Mouse (Mus musculus) intestine, postnatal 0 days (tissue): ENCODE data around the gene Nos1. TPM values are rescaled to one million over a fixed set of nuclear protein-coding genes. Genes with fewer than 3 reads are reported as not detected.
A peak's percentile ranks its signal among the peaks of the same experiment; 100 is the strongest.

Source experiments
- ATAC-seq: fragments of 200-750 bp; cut with Nextera tagmentation; 2 replicates; pipeline ENCODE4 v1.8.0; 2017; ENCODE audit warnings: mild to moderate bottlenecking, moderate TSS enrichment, moderate library complexity
- H3K27ac ChIP-seq: fragments of 300-500 bp; sonication (generic); 2 replicates; pipeline ENCODE4 v1.5.1; 2014; ENCODE audit warnings: mild to moderate bottlenecking, low read depth, low read length, moderate library complexity
- H3K27me3 ChIP-seq: fragments of 300-500 bp; sonication (generic); replicated peaks from 2 replicates; pipeline ENCODE4 v1.6.1; 2014; ENCODE audit warnings: low read length, mixed read lengths; ENCODE audit not compliant: control insufficient read depth, insufficient read depth
- H3K36me3 ChIP-seq: fragments of 300-500 bp; sonication (generic); 2 replicates; pipeline ENCODE4 v1.6.1; 2014; ENCODE audit warnings: mild to moderate bottlenecking, moderate library complexity; ENCODE audit not compliant: control insufficient read depth, insufficient read depth
- H3K4me1 ChIP-seq: fragments of 300-500 bp; sonication (generic); replicated peaks from 2 replicates; pipeline ENCODE4 v1.6.1; 2014; ENCODE audit warnings: antibody characterized with exemption, low read length, mixed read lengths; ENCODE audit not compliant: control insufficient read depth, insufficient read depth
- H3K4me2 ChIP-seq: fragments of 300-500 bp; sonication (generic); replicated peaks from 2 replicates; pipeline ENCODE4 v1.6.1; 2014; ENCODE audit warnings: low read depth, mild to moderate bottlenecking, moderate library complexity
- H3K4me3 ChIP-seq: fragments of 300-500 bp; sonication (generic); 2 replicates; pipeline ENCODE4 v1.5.1; 2014; ENCODE audit warnings: low read depth, low read length
- H3K9ac ChIP-seq: fragments of 300-500 bp; sonication (generic); 2 replicates; pipeline ENCODE4 v1.6.1; 2014; ENCODE audit warnings: mild to moderate bottlenecking, low read depth, low read length
- H3K9me3 ChIP-seq: fragments of 300-500 bp; sonication (generic); 2 replicates; pipeline ENCODE4 v1.6.1; 2016; ENCODE audit warnings: mixed run types; ENCODE audit not compliant: control insufficient read depth
- CTCF ChIP-seq: sonication (generic); IDR thresholded peaks from 2 replicates; pipeline ENCODE4 v1.5.1; 2016; ENCODE audit warnings: low read depth, mild to moderate bottlenecking, control low read depth, antibody characterized with exemption, moderate library complexity
- WGBS: fragments of 180-500 bp; shearing (Covaris S2); extraction: QIAGEN DNeasy Blood & Tissue Kit; methylation state at CpG from one replicate; pipeline ENCODE4 v1.1.7; 2014; 5-methylcytosine and 5-hydroxymethylcytosine counted together
- polyA plus RNA-seq: library from polyadenylated mRNA; unstranded; fragments of >200 nt; fragmentation: Nextera tagmentation; extraction: Ambion mirVana; gene quantifications from 2 replicates; pipeline ENCODE4 v1.2.1, GENCODE M21; 2015

Nos1 gene
- polyA plus RNA-seq, 1 experiment from 2014 or later = 0.86 TPM

DNA sequence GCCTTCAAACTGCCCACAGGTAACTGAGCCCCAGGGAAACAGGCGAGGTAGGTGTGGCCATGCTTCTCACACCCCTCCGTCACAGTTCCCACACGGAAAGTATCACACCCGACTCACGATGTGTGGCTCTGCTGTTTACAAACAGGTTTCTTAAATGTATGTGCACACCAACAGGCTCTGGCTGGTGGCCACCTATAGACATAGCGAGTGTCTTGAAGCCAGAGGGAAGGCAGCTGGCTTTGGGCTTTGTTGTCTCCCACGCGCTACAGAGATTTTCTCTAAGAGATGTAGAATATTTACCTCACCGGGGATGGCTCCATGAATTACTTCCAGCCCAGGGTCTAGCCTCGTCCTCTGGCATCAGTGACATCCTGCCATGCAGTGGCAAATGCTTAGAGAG is 118.5 kb downstream of the Nos1 start:
- WGBS = 66% methylated on average over 10 of the region's 10 CpGs

DNA sequence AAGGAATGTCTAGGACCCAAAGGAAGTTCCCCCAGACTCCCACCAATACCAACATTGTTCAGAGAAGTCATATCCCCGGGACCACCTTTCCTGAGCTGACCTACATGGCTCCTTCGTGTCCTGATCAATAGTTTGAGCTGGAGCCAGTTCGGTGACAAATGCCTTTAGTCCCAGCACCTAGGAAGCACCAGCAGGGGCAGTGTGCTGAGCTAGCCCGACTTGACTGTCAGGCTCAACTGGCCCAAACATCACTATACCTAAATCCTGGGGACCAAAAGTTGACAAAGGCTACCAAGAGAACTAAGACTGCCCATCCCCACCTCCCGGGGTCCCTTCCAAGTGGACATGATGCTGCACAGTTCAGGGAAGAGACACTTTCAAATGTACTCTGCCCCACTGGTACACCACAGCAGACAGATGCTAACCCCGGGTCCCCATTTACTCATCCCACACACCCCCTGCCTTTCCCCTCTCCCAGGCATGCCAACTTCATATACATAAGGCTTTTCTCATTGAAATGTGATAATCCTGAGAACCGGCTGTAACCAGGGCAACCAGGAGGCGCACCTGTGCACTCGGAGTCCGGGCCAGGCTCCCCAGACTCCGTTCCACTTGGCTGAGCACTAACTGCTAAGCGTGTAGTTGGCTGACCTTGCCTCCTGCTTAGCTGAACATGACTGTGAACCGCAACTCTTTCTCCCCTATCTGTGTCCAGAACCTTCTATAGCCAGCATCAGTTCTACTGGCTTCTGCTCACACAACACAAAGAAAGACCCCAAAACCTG is 120.3 kb downstream of the Nos1 start:
- Histone ChIP-seq H3K4me2 (no peak overlapping the region), H3K9me3 (no peaks in the 10 kb centered on the region), H3K36me3 (no peaks in the 10 kb centered on the region), H3K27ac (no peak overlapping the region), H3K27me3 (no peaks in the 10 kb centered on the region), H3K4me1 (no peaks in the 10 kb centered on the region), H3K4me3 (no peak overlapping the region), H3K9ac (no peak overlapping the region)
- no peak for ATAC-seq
- 38% methylated on average over 13 of the region's 13 CpGs for WGBS
- peak; percentile 28; the same call in 1 of the 2 replicates for TF ChIP-seq CTCF

More for the DNA sequence above, 118.5 kb downstream of the Nos1 start:
- no peaks in the 10 kb centered on the region for H3K4me1 ChIP-seq
- no peak overlapping the region for H3K4me3 ChIP-seq
- no peaks in the 10 kb centered on the region for H3K27me3 ChIP-seq
- H3K9me3 ChIP-seq = no peaks in the 10 kb centered on the region
- no peak overlapping the region for H3K4me2 ChIP-seq
- H3K36me3 ChIP-seq = no peaks in the 10 kb centered on the region
- H3K9ac ChIP-seq = no peak overlapping the region
- no peak for ATAC-seq
- H3K27ac ChIP-seq = no peak overlapping the region
- no peak for TF ChIP-seq CTCF

DNA sequence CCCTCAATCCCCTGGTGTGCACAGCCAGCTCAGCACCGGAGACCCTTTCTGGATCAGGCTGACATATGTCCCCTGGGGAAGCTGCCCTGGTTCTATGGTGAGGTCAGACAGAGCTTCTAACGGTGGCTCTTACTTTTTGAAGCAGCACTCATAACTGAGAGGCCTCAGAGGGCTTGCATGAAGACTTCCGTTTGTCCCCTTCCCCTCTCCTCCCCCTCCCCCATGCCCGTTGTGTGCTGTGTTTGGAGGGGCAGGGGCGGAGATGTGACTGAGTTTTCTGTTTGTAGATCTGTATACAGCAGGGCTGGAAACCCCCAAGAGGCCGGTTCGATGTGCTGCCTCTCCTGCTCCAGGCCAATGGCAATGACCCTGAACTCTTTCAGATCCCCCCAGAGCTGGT is 122.7 kb downstream of the Nos1 start:
- 55% methylated on average over 7 of the region's 7 CpGs for WGBS
- no peaks in the 10 kb centered on the region for H3K9me3 ChIP-seq
- ATAC-seq = no peak
- no peaks in the 10 kb centered on the region for H3K27me3 ChIP-seq
- H3K36me3 ChIP-seq = no peaks in the 10 kb centered on the region
- H3K4me1 ChIP-seq = no peaks in the 10 kb centered on the region
- H3K4me3 ChIP-seq = no peak overlapping the region
- H3K9ac ChIP-seq = no peak overlapping the region
- no peak overlapping the region for H3K27ac ChIP-seq
- no peak overlapping the region for H3K4me2 ChIP-seq
- no peak for TF ChIP-seq CTCF

DNA sequence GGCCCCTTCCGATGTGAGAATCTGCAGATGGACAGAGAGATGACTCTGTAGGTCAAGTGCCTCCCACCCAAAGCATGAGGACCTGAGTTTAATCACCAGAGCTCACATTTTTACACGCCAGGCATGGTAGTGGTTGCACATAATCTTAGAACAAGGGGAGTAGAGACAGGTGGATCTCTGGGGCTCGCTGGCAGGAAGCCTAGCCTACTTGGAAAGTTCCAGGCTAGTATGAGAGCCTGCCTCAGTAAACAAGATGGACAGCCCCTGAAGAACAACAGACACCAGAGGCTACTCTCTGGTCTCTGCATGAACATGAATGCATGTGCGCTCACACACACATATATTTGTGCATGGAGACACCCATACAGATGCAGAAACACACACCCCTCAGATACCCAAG is 124.9 kb downstream of the Nos1 start:
- H3K27ac ChIP-seq = no peak overlapping the region
- H3K9ac ChIP-seq = no peak overlapping the region
- no peaks in the 10 kb centered on the region for H3K36me3 ChIP-seq
- no peak overlapping the region for H3K4me2 ChIP-seq
- ATAC-seq = no peak
- H3K4me1 ChIP-seq = no peaks in the 10 kb centered on the region
- no peaks in the 10 kb centered on the region for H3K27me3 ChIP-seq
- no peak for TF ChIP-seq CTCF
- no peak overlapping the region for H3K4me3 ChIP-seq
- 80% methylated on average over 4 of the region's 4 CpGs for WGBS
- no peaks in the 10 kb centered on the region for H3K9me3 ChIP-seq

DNA sequence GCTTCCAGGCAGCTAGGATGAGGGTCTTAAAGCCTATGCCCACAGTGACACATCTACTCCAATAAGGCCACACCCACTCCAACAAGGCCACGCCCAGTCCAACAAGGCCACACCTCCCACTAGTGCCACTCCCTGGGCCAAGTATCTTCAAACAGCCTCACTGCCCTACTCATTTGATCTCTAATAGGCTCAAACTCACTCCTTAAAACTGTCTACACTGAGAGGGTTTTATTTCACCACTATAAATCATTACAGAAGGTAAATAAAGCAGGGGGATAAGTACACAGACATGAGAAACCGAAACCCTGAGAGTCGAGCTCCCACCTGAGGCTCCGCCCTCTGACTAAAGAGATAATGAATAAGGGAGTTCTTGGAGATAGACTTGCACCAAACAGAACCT is 128.7 kb downstream of the Nos1 start:
- no peak for ATAC-seq
- Histone ChIP-seq H3K4me1 (no peaks in the 10 kb centered on the region), H3K27ac (no peak overlapping the region), H3K36me3 (no peaks in the 10 kb centered on the region), H3K4me3 (no peak overlapping the region), H3K9ac (no peak overlapping the region), H3K4me2 (peak overlapping the region; percentile 44), H3K9me3 (no peaks in the 10 kb centered on the region), H3K27me3 (no peaks in the 10 kb centered on the region)
- no peak for TF ChIP-seq CTCF
- WGBS = 31% methylated on average over 4 of the region's 4 CpGs

DNA sequence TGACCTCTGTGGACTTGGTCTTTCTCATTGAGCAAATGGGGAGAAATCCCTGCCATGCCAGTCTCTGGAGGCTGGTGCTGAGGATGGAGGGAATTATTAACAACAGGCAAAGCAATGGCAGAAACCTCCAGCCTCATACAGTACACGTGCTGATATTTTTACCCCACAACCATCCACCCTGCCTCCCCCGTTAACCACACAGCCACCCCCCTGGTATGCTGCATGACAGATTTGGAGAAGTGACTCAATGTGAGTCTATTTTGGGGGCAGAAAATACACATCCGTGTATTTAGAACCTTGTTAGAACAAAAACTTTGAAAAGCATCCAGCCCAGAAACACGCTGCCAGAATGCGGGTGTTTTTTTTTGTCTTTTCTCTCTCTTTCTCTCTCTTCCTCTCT is 135.5 kb downstream of the Nos1 start:
- no peak for TF ChIP-seq CTCF
- Histone ChIP-seq H3K9me3 (no peaks in the 10 kb centered on the region), H3K27me3 (no peaks in the 10 kb centered on the region), H3K4me3 (no peak overlapping the region), H3K4me1 (no peaks in the 10 kb centered on the region), H3K4me2 (no peak overlapping the region), H3K36me3 (no peaks in the 10 kb centered on the region), H3K27ac (no peak overlapping the region), H3K9ac (no peak overlapping the region)
- 88% methylated on average over 5 of the region's 5 CpGs for WGBS
- ATAC-seq = no peak
